Mouse (Mus musculus) G1E (cell line): Measurements from ENCODE around the gene Sox30.

Source experiments
- CTCF ChIP-seq: IDR thresholded peaks from 2 replicates; pipeline ENCODE4 v1.5.1; 2012; ENCODE audit warnings: low read depth, low read length, inconsistent platforms, mixed read lengths
- GATA1 ChIP-seq: IDR thresholded peaks from 2 replicates; pipeline ENCODE4 v1.6.1; 2012; ENCODE audit warnings: borderline replicate concordance, low read length, inconsistent platforms, mixed read lengths
- POLR2AphosphoS5 ChIP-seq: IDR thresholded peaks from 2 replicates; pipeline ENCODE4 v1.6.1; 2012; ENCODE audit warnings: low read depth, low read length, inconsistent platforms; ENCODE audit not compliant: insufficient replicate concordance
- TAL1 ChIP-seq: conservative IDR thresholded peaks from 2 replicates; pipeline ENCODE4 v1.6.1; 2012; ENCODE audit warnings: low read depth, low read length, inconsistent platforms, mixed read lengths

GRCm38 (mm10) chr11:46030026-46030425 is 49.9 kb downstream of the Sox30 start:
- TF ChIP-seq CTCF: no peak
- TF ChIP-seq GATA1: no peak
- no peak for TF ChIP-seq TAL1
- no peak for TF ChIP-seq POLR2AphosphoS5
